Mouse (Mus musculus): ENCODE data around the gene Stab1.

DNA sequence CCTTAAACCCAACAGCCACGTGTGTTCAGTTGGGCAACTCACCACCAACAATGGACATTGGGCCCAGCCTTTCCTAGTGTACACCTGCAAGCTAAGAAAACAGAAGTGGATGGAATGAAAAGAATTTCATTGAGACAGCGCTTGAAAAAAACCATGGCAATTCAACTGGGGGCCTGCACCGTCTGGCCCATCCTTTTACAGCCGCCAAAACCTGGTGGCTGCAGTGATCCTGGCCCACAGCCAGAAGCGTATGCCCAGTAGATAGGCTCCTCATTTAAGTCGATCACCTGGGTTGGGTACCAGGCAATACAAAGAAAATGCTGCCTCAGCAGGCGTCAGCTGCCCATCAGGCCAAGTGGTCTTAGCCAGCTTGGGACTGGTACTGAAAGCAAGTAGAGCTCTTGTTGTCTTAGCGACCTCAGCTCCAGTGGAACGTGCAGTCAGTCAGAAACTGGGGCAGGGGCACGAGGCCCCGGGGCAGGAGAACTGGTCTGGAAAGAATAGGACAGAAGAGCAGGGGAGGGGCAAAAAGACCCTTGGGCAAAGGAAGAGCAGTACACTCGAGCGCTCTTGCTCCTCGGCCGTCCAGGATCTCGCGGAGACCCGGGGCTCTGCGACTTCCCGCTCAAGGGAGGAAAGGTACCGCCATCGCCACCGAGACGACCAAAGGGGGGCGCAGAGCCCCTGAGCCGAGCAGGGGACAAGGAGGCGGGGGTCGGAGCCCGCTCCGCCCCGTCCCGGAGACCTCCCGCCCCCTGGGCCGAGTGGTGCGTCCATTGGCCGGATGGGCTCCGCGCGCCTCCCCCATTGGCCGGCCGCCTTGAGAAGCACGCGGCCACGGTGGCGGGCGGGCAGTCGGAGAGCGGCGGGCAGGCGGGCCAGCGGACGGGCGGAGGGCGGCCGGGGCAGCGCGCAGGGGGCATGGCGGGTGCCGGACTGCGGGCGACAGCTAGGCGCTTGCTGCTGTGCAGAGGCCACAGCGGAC is 37.9 kb downstream of the Stab1 start, which contains the start of gene Nt5dc2:
- TF ChIP-seq CTCF (conservative IDR thresholded peaks at IDR 0.05; ENCODE audit: low read length) (no peak), NANOG (IDR thresholded peaks at IDR 0.05; ENCODE audit: borderline replicate concordance, low read length) (no peak)

Measured in E14TG2a.4 (cell line).